Mouse (Mus musculus): ENCODE data around the gene Sipa1. TPM values are rescaled to one million over a fixed set of nuclear protein-coding genes. Genes with fewer than 3 reads are reported as not detected.

Sipa1 gene
- total and polyA plus RNA-seq, 3 experiments, result 6.2 to 15.5 TPM; not detected in 1

- peaks cover 34% of the 10 kb centered on the region for H3K79me2 ChIP-seq (ENCODE audit: control insufficient read depth, insufficient read depth, low read length, poor library complexity)
- no peak for DNase-seq (ENCODE audit: low read depth, low spot score)
- no peaks in the 10 kb centered on the region for H3K9me3 ChIP-seq (replicated peaks; ENCODE audit: insufficient read depth, low read length)
- TF ChIP-seq GABPA (IDR thresholded peaks at IDR 0.05; ENCODE audit: low read depth, low read length) (no peak), HCFC1 (IDR thresholded peaks at IDR 0.05; ENCODE audit: low read depth, low read length) (no peak), NELFE (IDR thresholded peaks at IDR 0.05; ENCODE audit: low read depth, low read length) (no peak), ZMIZ1 (IDR thresholded peaks at IDR 0.05; ENCODE audit: low read depth, low read length) (no peak), MAFK (IDR thresholded peaks at IDR 0.05; ENCODE audit: borderline replicate concordance, low read depth, low read length) (no peak), SIN3A (IDR thresholded peaks at IDR 0.05; ENCODE audit: low read length) (no peak)
- H3K9ac ChIP-seq (ENCODE audit: control insufficient read depth, low read depth, low read length, poor library complexity, severe bottlenecking), result no peak overlapping the region
- no peaks in the 10 kb centered on the region for H3K27me3 ChIP-seq (ENCODE audit: control insufficient read depth in 1 of 2, insufficient read depth in 2 of 2, low read length in 2 of 2)
- peaks cover 2 to 9% of the 10 kb centered on the region in 2 experiments; a peak in 2 of 4 replicates for H3K36me3 ChIP-seq (ENCODE audit: control insufficient read depth in 1 of 2, insufficient read depth in 2 of 2, low read length in 2 of 2)
- H3K4me3 ChIP-seq (ENCODE audit: control insufficient read depth in 1 of 2, insufficient read depth in 1 of 2, low read depth in 2 of 2, low read length in 2 of 2), result no peak overlapping the region
- H3K27ac ChIP-seq (ENCODE audit: control insufficient read depth, low read depth, low read length), result no peak overlapping the region
- peaks cover 0 to 19% of the 10 kb centered on the region in 2 experiments; a peak in 3 of 4 replicates for H3K4me1 ChIP-seq (ENCODE audit: control insufficient read depth in 1 of 2, insufficient read depth in 2 of 2, low read length in 2 of 2)
Observed at GRCm38 (mm10) chr19:5693801-5694200, 30.3 kb upstream of the Sipa1 start.

- H3K27ac ChIP-seq (ENCODE audit: control insufficient read depth, low read depth, low read length), result no peak overlapping the region
- peaks cover 39% of the 10 kb centered on the region for H3K79me2 ChIP-seq (ENCODE audit: control insufficient read depth, insufficient read depth, low read length, poor library complexity)
- no peak overlapping the region; the same call in 1 of the 2 replicates for H3K9ac ChIP-seq (ENCODE audit: control insufficient read depth, low read depth, low read length, poor library complexity, severe bottlenecking)
- TF ChIP-seq POLR2A (IDR thresholded peaks at IDR 0.05; ENCODE audit: control insufficient read depth in 1 of 2, insufficient read depth in 1 of 2, low read depth in 1 of 2, low read length in 2 of 2, poor library complexity in 1 of 2), result no peak
- peaks cover 0 to 19% of the 10 kb centered on the region in 2 experiments; a peak in 3 of 4 replicates for H3K4me1 ChIP-seq (ENCODE audit: control insufficient read depth in 1 of 2, insufficient read depth in 2 of 2, low read length in 2 of 2)
- no peaks in the 10 kb centered on the region for H3K27me3 ChIP-seq (ENCODE audit: control insufficient read depth in 1 of 2, insufficient read depth in 2 of 2, low read length in 2 of 2)
- H3K9me3 ChIP-seq (replicated peaks; ENCODE audit: insufficient read depth, low read length), result no peaks in the 10 kb centered on the region
- no peak overlapping the region for H3K4me3 ChIP-seq (ENCODE audit: control insufficient read depth in 1 of 2, insufficient read depth in 1 of 2, low read depth in 2 of 2, low read length in 2 of 2)
- H3K36me3 ChIP-seq (ENCODE audit: control insufficient read depth in 1 of 2, insufficient read depth in 2 of 2, low read length in 2 of 2), result peaks cover 2 to 9% of the 10 kb centered on the region in 2 experiments; a peak in 2 of 4 replicates
- DNase-seq (ENCODE audit: low read depth, low spot score), result no peak
Observed at GRCm38 (mm10) chr19:5692913-5693396, 29.4 kb upstream of the Sipa1 start.

GRCm38 (mm10) chr19:5692086-5692912 lies 28.8 kb upstream of the Sipa1 start:
- no peak overlapping the region for H3K27ac ChIP-seq (ENCODE audit: control insufficient read depth, low read depth, low read length)
- H3K36me3 ChIP-seq (ENCODE audit: control insufficient read depth in 1 of 2, insufficient read depth in 2 of 2, low read length in 2 of 2), result peaks cover 0 to 9% of the 10 kb centered on the region in 2 experiments; a peak in 1 of 4 replicates
- peaks cover 44% of the 10 kb centered on the region for H3K79me2 ChIP-seq (ENCODE audit: control insufficient read depth, insufficient read depth, low read length, poor library complexity)
- peak; percentile 33 for DNase-seq (ENCODE audit: low read depth, low spot score)
- H3K4me1 ChIP-seq (ENCODE audit: control insufficient read depth in 1 of 2, insufficient read depth in 2 of 2, low read length in 2 of 2), result peaks cover 2 to 22% of the 10 kb centered on the region in 2 experiments; a peak in 3 of 4 replicates
- H3K9ac ChIP-seq (ENCODE audit: control insufficient read depth, low read depth, low read length, poor library complexity, severe bottlenecking), result peak overlapping the region; percentile 21
- no peaks in the 10 kb centered on the region for H3K27me3 ChIP-seq (ENCODE audit: control insufficient read depth in 1 of 2, insufficient read depth in 2 of 2, low read length in 2 of 2)
- peak overlapping the region in 1 of 2 experiments; percentile 13; a peak in 1 of 4 replicates for H3K4me3 ChIP-seq (ENCODE audit: control insufficient read depth in 1 of 2, insufficient read depth in 1 of 2, low read depth in 2 of 2, low read length in 2 of 2)
- no peak for TF ChIP-seq CHD1 (IDR thresholded peaks at IDR 0.05; ENCODE audit: low read depth, low read length)
- TF ChIP-seq BHLHE40 (IDR thresholded peaks at IDR 0.05; ENCODE audit: borderline replicate concordance, low read depth, low read length), result no peak
- no peak for TF ChIP-seq UBTF (IDR thresholded peaks at IDR 0.05; ENCODE audit: borderline replicate concordance, insufficient read depth, low read depth, low read length)
- TF ChIP-seq ELF1 (IDR thresholded peaks at IDR 0.05; ENCODE audit: low read depth, low read length), result no peak
- no peaks in the 10 kb centered on the region for H3K9me3 ChIP-seq (replicated peaks; ENCODE audit: insufficient read depth, low read length)

Measured in MEL (cell line).